Mouse (Mus musculus) heart, postnatal 0 days (tissue): ENCODE results near the gene Aig1.

ENCODE experiments used
- CTCF ChIP-seq: IDR thresholded peaks from 2 replicates; pipeline ENCODE4 v1.5.1; 2016; ENCODE audit warnings: antibody characterized with exemption, control low read depth, low read depth
- EP300 ChIP-seq: IDR thresholded peaks from 2 replicates; pipeline ENCODE4 v1.6.1; 2016; ENCODE audit warnings: antibody characterized with exemption, low read depth

DNA sequence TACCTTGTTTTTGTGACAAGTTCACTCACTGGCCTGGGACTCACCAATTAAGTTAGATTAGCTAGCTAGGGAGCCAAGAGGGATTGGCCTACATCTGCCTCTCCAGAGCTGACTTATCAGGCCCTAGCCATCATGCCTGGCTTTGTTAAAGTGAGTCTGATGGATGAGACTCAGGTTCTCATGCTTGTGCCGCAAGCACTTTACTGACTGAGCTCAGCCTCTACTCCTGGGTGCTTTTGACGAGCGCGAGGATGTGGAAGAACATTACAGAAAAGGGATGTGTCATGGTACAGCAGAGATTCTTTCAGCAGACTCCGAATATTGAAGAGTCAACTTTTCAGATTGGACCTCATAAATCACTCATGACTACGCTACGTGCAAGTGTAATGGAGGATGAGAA, 12.8 kb downstream of the Aig1 start:
- TF ChIP-seq CTCF (no peak), EP300 (no peak)
